Mouse (Mus musculus): ENCODE measurements at regions not wholly inside any gene's neighbourhood (a gene's known extent, or its start where the extent isn't known, plus 50 kb on each side); places are given as distances from the start of the nearest gene placed in this dataset.

GRCm38 (mm10) chr8:116271238-116271637 lies 233.5 kb upstream of the Dynlrb2 start:
- TF ChIP-seq CTCF (conservative IDR thresholded peaks at IDR 0.05; ENCODE audit: low read length) (no peak), NANOG (IDR thresholded peaks at IDR 0.05; ENCODE audit: borderline replicate concordance, low read length) (no peak), POU5F1 (IDR thresholded peaks at IDR 0.05; ENCODE audit: borderline replicate concordance, low read length) (no peak)

Measured in E14TG2a.4 (cell line).